Mouse (Mus musculus) liver, adult 2 months (tissue): ENCODE data around the gene Rdh16f2.

Experiments used
- CTCF ChIP-seq: fragments of 200-500 bp; IDR thresholded peaks from 2 replicates; pipeline ENCODE4 v1.5.1; 2011; ENCODE audit warnings: low read depth, low read length, control low read depth
- POLR2A ChIP-seq: fragments of 200-500 bp; IDR thresholded peaks from 2 replicates; pipeline ENCODE4 v1.6.1; 2011; ENCODE audit warnings: low read length, control low read depth; ENCODE audit not compliant: insufficient read depth; ENCODE audit errors: extremely low read depth

GRCm38 (mm10) chr10:127840776-127841175 is 25.5 kb upstream of the Rdh16f2 start:
- TF ChIP-seq CTCF = no peak
- no peak for TF ChIP-seq POLR2A
